Mouse (Mus musculus) kidney, embryonic 16.5 days (tissue): ENCODE data around the gene Dyx1c1. TPM values are rescaled to one million over a fixed set of nuclear protein-coding genes. Genes with fewer than 3 reads are reported as not detected.

Source experiments
- ATAC-seq: fragments of 200-750 bp; cut with Nextera tagmentation; 2 replicates; pipeline ENCODE4 v1.8.0; 2017; ENCODE audit warnings: moderate TSS enrichment; ENCODE audit not compliant: low FRiP score, low TSS enrichment
- H3K27ac ChIP-seq: fragments of 300-500 bp; sonication (generic); 2 replicates; pipeline ENCODE4 v1.5.1; 2014; ENCODE audit warnings: low read length
- H3K27me3 ChIP-seq: fragments of 300-500 bp; sonication (generic); 2 replicates; pipeline ENCODE4 v1.6.1; 2014; ENCODE audit warnings: low read length, control low read depth, mixed read lengths; ENCODE audit not compliant: insufficient read depth
- H3K36me3 ChIP-seq: fragments of 300-500 bp; sonication (generic); 2 replicates; pipeline ENCODE4 v1.6.1; 2014; ENCODE audit warnings: low read length, control low read depth, mixed read lengths; ENCODE audit not compliant: insufficient read depth
- H3K4me1 ChIP-seq: fragments of 300-500 bp; sonication (generic); 2 replicates; pipeline ENCODE4 v1.6.1; 2014; ENCODE audit warnings: low read length, control low read depth, mixed read lengths; ENCODE audit not compliant: insufficient read depth
- H3K4me2 ChIP-seq: fragments of 300-500 bp; sonication (generic); replicated peaks from 2 replicates; pipeline ENCODE4 v1.6.1; 2014; ENCODE audit warnings: low read depth, low read length
- H3K4me3 ChIP-seq: fragments of 300-500 bp; sonication (generic); 2 replicates; pipeline ENCODE4 v1.5.1; 2014; ENCODE audit warnings: mild to moderate bottlenecking, low read length
- H3K9ac ChIP-seq: fragments of 300-500 bp; sonication (generic); replicated peaks from 2 replicates; pipeline ENCODE4 v1.6.1; 2014; ENCODE audit warnings: low read length
- H3K9me3 ChIP-seq: fragments of 300-500 bp; sonication (generic); 2 replicates; pipeline ENCODE4 v1.6.1; 2016; ENCODE audit warnings: low read length, control low read depth
- WGBS: fragments of 180-500 bp; shearing (Covaris S2); extraction: QIAGEN DNeasy Blood & Tissue Kit; methylation state at CpG from one replicate; pipeline ENCODE4 v1.1.7; 2014; 5-methylcytosine and 5-hydroxymethylcytosine counted together
- microRNA-seq: library from miRNA; unstranded; fragments of <30 nt; microRNA quantifications from one replicate; pipeline ENCODE4, GENCODE M21; 2016
- polyA plus RNA-seq: library from polyadenylated mRNA; unstranded; fragments of >200 nt; fragmentation: Nextera tagmentation; extraction: Ambion mirVana; gene quantifications from 2 replicates; pipeline ENCODE4 v1.2.1, GENCODE M21; 2015

Dyx1c1 gene
- polyA plus RNA-seq, 1 experiment from 2014 or later: 1.9 TPM

GRCm38 (mm10) chr9:73012629-73013028 is 54.0 kb downstream of the Dyx1c1 start:
- Histone ChIP-seq H3K9ac (no peak overlapping the region), H3K4me2 (no peak overlapping the region), H3K36me3 (peaks cover 42% of the 10 kb centered on the region), H3K4me1 (no peaks in the 10 kb centered on the region), H3K27me3 (no peaks in the 10 kb centered on the region), H3K27ac (no peak overlapping the region), H3K4me3 (no peak overlapping the region), H3K9me3 (no peaks in the 10 kb centered on the region)
- ATAC-seq: no peak
- WGBS: 92% methylated on average over 4 of the region's 4 CpGs

DNA sequence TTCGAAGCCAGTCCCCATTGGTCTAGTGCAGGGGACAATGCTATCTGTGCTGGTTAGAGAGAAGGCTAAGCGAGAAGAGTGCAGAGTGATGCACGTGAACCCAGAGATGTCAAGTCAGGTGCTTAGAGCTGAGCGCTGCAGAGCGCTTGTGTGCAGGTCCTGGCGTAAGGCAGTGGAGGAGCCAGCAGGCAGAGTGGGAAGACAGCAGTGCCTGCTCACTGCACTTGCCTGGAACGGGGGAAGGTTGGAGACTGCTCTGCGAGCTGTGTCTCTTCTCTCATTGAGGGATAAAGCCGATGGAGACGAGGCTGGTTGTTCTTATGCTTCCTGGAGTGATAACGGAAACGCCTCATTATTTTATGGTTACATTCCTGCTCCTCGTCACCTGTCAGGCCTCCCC is 56.1 kb downstream of the Dyx1c1 start:
- no peak for ATAC-seq
- Histone ChIP-seq H3K4me1 (no peaks in the 10 kb centered on the region), H3K4me3 (no peak overlapping the region), H3K9ac (no peak overlapping the region), H3K27me3 (no peaks in the 10 kb centered on the region), H3K4me2 (no peak overlapping the region), H3K9me3 (no peaks in the 10 kb centered on the region), H3K36me3 (peaks cover 51% of the 10 kb centered on the region), H3K27ac (no peak overlapping the region)
- WGBS: 80% methylated on average over 13 of the region's 13 CpGs

GRCm38 (mm10) chr9:73019841-73020240 is 61.3 kb downstream of the Dyx1c1 start:
- Histone ChIP-seq H3K9me3 (no peaks in the 10 kb centered on the region), H3K27me3 (no peaks in the 10 kb centered on the region), H3K4me1 (no peaks in the 10 kb centered on the region), H3K4me2 (no peak overlapping the region), H3K9ac (no peak overlapping the region), H3K4me3 (no peak overlapping the region), H3K36me3 (peaks cover 39% of the 10 kb centered on the region), H3K27ac (no peak overlapping the region)
- 93% methylated on average over 10 of the region's 10 CpGs for WGBS
- ATAC-seq: no peak

- Histone ChIP-seq H3K9me3 (no peaks in the 10 kb centered on the region), H3K4me1 (no peaks in the 10 kb centered on the region), H3K27ac (no peak overlapping the region), H3K9ac (no peak overlapping the region), H3K4me2 (no peak overlapping the region), H3K4me3 (no peak overlapping the region), H3K27me3 (no peaks in the 10 kb centered on the region), H3K36me3 (peaks cover 38% of the 10 kb centered on the region)
- ATAC-seq: no peak
- 92% methylated on average over 5 of the region's 5 CpGs for WGBS
Measured at GRCm38 (mm10) chr9:73020566-73021097, 62.0 kb downstream of the Dyx1c1 start.

Small RNA genes within 50 kb of the gene (microRNA-seq; reads per million reads assigned to microRNA genes)
- not detected for gene Gm27353

Other genes starting within 250 kb of the Dyx1c1 start
- 1.8 and 2.0 TPM in 2 replicates for gene Prtg, start 151.9 kb upstream of the Dyx1c1 start, polyA plus RNA-seq
- gene Pygo1, start 33.1 kb upstream of the Dyx1c1 start, polyA plus RNA-seq: 4.3 and 5.2 TPM in 2 replicates
- gene Gm44503, start 67 bp downstream of the Dyx1c1 start, polyA plus RNA-seq: not detected in 2 replicates
- gene Ccpg1os, start 26.6 kb downstream of the Dyx1c1 start, polyA plus RNA-seq: 19.5 and 23.7 TPM in 2 replicates
- gene Ccpg1, start 26.6 kb downstream of the Dyx1c1 start, polyA plus RNA-seq: 45.9 and 47.5 TPM in 2 replicates
- 15.4 and 19.9 TPM in 2 replicates for gene Pigb, start 81.6 kb downstream of the Dyx1c1 start, polyA plus RNA-seq
- 6.0 and 6.6 TPM in 2 replicates for gene Rab27a, start 86.1 kb downstream of the Dyx1c1 start, polyA plus RNA-seq
- gene Khdc3, start 143.1 kb downstream of the Dyx1c1 start, polyA plus RNA-seq: not detected in 2 replicates
- gene Gm20509, start 143.7 kb downstream of the Dyx1c1 start, polyA plus RNA-seq: not detected in 2 replicates
- gene Rsl24d1, start 154.6 kb downstream of the Dyx1c1 start, polyA plus RNA-seq: 109 and 110 TPM in 2 replicates